Mouse (Mus musculus) layer of hippocampus, adult 8-10 months (tissue): Measurements from ENCODE around the gene Dnajc9. TPM values are rescaled to one million over a fixed set of nuclear protein-coding genes. Genes with fewer than 3 reads are reported as not detected.
A peak's percentile ranks its signal among the peaks of the same experiment; 100 is the strongest.

Experiments
- DNase-seq, 2 experiments: peaks; one replicate each; pipeline ENCODE4 v3.0.0; 2022; ENCODE audit warnings: low spot score in 2 of 2
- total RNA-seq, 4 experiments: library from RNA; stranded (reverse); gene quantifications; 2 replicates each; pipeline ENCODE4 v1.2.4; 2022

The Dnajc9 gene
- total RNA-seq = 10 to 100 TPM; 26.3 to 30.9 (median 29.7) TPM

- DNase-seq = peak; percentile 90 to 92
These were observed at the start of gene Dnajc9 for GRCm38 (mm10) chr14:20388441-20389129. Gene Dnajc9 (minus strand): TSS chr14:20388910.

- no peak for DNase-seq
These were observed 48.3 kb upstream of the Dnajc9 start for GRCm38 (mm10) chr14:20436976-20437375.

- no peak for DNase-seq
These were observed 43.7 kb upstream of the Dnajc9 start for GRCm38 (mm10) chr14:20432420-20432819.

- DNase-seq = no peak
These were observed 43.0 kb upstream of the Dnajc9 start for GRCm38 (mm10) chr14:20431726-20432125.

GRCm38 (mm10) chr14:20429833-20430232 lies 41.1 kb upstream of the Dnajc9 start:
- no peak for DNase-seq

GRCm38 (mm10) chr14:20428593-20428992 lies 39.9 kb upstream of the Dnajc9 start:
- DNase-seq = no peak

GRCm38 (mm10) chr14:20423046-20423445 lies 34.3 kb upstream of the Dnajc9 start:
- DNase-seq = no peak

- DNase-seq = no peak
These were observed 33.5 kb upstream of the Dnajc9 start for GRCm38 (mm10) chr14:20422257-20422656.

- no peak for DNase-seq
These were observed 11.4 kb upstream of the Dnajc9 start for GRCm38 (mm10) chr14:20400071-20400470.

GRCm38 (mm10) chr14:20398864-20399263 lies 10.2 kb upstream of the Dnajc9 start:
- DNase-seq = no peak

GRCm38 (mm10) chr14:20397220-20397619 lies 8.5 kb upstream of the Dnajc9 start:
- DNase-seq = no peak

- peak; percentile 93 to 95 for DNase-seq
These were observed 4.6 kb upstream of the Dnajc9 start, which contains the start of gene Mrps16 for GRCm38 (mm10) chr14:20393205-20393913. Gene Mrps16 (minus strand): TSS chr14:20393634.

GRCm38 (mm10) chr14:20392326-20392725 lies 3.6 kb upstream of the Dnajc9 start:
- DNase-seq = no peak

GRCm38 (mm10) chr14:20389446-20390079 lies 853 bp upstream of the Dnajc9 start:
- DNase-seq = no peak

- no peak for DNase-seq
These were observed 8.8 kb downstream of the Dnajc9 start for GRCm38 (mm10) chr14:20379753-20380430.

GRCm38 (mm10) chr14:20379087-20379640 lies 9.5 kb downstream of the Dnajc9 start:
- DNase-seq = no peak

GRCm38 (mm10) chr14:20378313-20379061 lies 10.2 kb downstream of the Dnajc9 start:
- DNase-seq = no peak

- no peak for DNase-seq
These were observed 11.6 kb downstream of the Dnajc9 start for GRCm38 (mm10) chr14:20377112-20377521.

- DNase-seq = no peak
These were observed 16.9 kb downstream of the Dnajc9 start for GRCm38 (mm10) chr14:20371854-20372253.

GRCm38 (mm10) chr14:20370798-20371197 lies 17.9 kb downstream of the Dnajc9 start:
- DNase-seq = no peak

- DNase-seq = no peak
These were observed 20.4 kb downstream of the Dnajc9 start for GRCm38 (mm10) chr14:20368271-20368670.
